Mouse (Mus musculus) gastrocnemius, postnatal 36 days (tissue): ENCODE results near the gene Cycs. TPM values are rescaled to one million over a fixed set of nuclear protein-coding genes. Genes with fewer than 3 reads are reported as not detected.
"Not testable (repeated sequence)": the region's sequence is repeated elsewhere in the genome, so short reads cannot be mapped to it uniquely, and the experiment has no call there.

Experiments
- DNase-seq, 2 experiments: peaks; one replicate each; pipeline ENCODE4 v3.0.0; 2022
- intact Hi-C: fragments of 180-260 bp; cut with DNase I; formaldehyde crosslinking; loops from one replicate; pipeline ENCODE4 v1.15.1; 2025
- long read RNA-seq, 2 experiments: library from polyadenylated mRNA; stranded (forward); transcript quantifications; one replicate each; pipeline ENCODE4 v2.0.0; 2021
- total RNA-seq, 2 experiments: library from RNA; stranded (reverse); gene quantifications; 2 replicates each; pipeline ENCODE4 v1.2.3; 2021

The Cycs gene
- 100 to 1,000 TPM in 1 of 2 experiments, 10 to 100 TPM in 1; 99.6 to 104 TPM for total RNA-seq
- long read RNA-seq, experiment 1, transcript Cycs-202 (3 exons, 3,123 nt), result major isoform, 1,803 of 1,908 reads
- long read RNA-seq, experiment 1, transcript Cycs-201 (2 exons, 607 nt), result minor isoform, 16 of 1,908 reads
- long read RNA-seq, experiment 1, partial matches to known transcripts, result 0 of 1,908 reads
- long read RNA-seq, experiment 1, other reads (novel, unspliced or antisense), result 89 of 1,908 reads
- long read RNA-seq, experiment 2, transcript Cycs-202 (3 exons, 3,123 nt), result major isoform, 1,862 of 1,977 reads
- long read RNA-seq, experiment 2, transcript Cycs-201 (2 exons, 607 nt), result minor isoform, 11 of 1,977 reads
- long read RNA-seq, experiment 2, partial matches to known transcripts, result 2 of 1,977 reads
- long read RNA-seq, experiment 2, other reads (novel, unspliced or antisense), result 102 of 1,977 reads

DNA sequence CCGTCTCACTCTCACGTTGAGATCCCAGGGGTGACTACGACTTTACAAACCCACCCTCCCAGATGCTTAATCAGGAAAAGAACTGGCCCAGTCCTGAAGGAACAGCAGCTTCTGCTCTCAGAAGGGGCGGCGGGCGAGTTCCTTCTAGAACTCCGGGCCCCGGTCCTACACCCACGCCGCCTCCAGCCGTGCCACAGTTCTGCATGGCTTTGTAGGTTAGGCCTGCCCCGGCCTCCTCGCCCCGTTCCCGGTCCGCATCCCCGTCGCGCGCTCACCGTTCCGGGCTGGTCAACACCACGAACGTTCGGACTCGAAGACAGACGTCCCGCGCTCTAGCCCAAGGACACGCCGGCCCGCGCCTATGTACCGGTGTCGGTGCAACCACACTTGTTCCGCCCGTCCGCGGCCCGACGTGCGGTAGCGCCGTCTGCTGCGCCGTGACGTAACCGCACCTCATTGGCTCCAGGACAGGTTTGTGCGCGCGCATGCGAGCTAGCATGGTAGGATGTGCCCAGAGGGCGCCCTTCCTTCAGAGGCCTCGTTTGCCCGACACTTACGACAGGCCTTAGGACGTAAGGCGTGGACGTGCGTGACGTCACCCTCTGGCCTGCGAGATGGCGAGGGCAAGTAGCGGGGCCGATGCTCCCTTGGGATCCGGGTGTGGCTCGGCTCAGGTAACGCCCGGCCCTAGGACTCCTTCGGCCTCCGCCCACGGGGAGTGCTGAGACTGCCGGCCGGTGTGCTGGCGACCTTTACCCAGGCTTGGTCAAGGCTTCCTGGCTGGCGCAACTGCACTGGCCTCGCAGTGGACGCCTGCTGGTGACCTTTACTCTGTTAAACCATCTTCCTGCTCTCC, at the start of gene Cycs:
TSS of gene Cycs (minus strand) at position 398 of the 856 bp plus-strand sequence.
- intact Hi-C loops, result no loop called here
- peak; percentile 99 for DNase-seq

GRCm38 (mm10) chr6:50601620-50602019, 35.3 kb upstream of the Cycs start:
- no peak for DNase-seq
- intact Hi-C loops, result no loop called here

DNA sequence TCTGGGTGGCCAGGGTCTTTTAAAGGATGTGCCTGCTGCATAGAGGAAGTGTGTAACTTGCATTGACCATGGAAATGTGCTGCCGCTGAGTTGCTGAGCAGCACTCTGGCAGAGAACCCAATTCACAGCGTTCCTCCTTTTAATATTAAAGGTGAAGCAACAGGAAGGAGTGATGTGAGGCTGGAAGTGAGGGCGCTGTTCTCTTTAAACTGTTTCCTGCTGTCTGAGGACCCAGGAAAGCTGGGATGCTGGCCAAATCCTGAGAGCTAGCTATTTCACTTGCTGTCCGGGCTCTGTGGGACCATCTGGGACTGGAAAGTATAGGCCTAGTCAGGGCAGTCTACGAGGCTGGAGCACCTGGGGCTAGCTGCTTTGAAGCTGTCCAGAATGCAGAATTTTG, 32.2 kb upstream of the Cycs start:
- DNase-seq, result no peak
- intact Hi-C loops, result no loop called here

GRCm38 (mm10) chr6:50596301-50597211, 30.2 kb upstream of the Cycs start, which contains the start of gene 4921507P07Rik:
Gene 4921507P07Rik, minus strand, starts transcription at chr6:50596632.
- DNase-seq, result peak; percentile 92 to 95
- intact Hi-C loops, result no loop called here

DNA sequence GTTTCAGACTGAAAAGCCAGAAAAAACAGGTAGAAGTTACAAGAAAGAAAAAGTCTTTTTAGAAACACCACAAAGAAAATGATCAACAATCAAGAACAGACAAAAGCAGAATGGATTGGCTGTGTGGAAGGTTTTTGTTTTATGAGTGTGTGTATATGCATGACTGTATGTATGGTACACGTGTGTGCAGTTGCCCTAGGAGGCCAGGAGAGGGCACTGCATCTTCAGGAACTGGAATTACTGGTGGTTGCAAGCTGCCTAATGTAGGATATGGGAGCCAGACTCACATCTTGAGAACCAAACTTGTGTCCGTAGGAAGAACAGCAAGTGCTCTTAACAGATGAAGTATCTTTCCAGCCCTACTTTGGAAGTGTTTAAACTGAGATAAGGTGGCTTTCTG, 28.0 kb upstream of the Cycs start:
- intact Hi-C loops, result no loop called here
- DNase-seq, result no peak

DNA sequence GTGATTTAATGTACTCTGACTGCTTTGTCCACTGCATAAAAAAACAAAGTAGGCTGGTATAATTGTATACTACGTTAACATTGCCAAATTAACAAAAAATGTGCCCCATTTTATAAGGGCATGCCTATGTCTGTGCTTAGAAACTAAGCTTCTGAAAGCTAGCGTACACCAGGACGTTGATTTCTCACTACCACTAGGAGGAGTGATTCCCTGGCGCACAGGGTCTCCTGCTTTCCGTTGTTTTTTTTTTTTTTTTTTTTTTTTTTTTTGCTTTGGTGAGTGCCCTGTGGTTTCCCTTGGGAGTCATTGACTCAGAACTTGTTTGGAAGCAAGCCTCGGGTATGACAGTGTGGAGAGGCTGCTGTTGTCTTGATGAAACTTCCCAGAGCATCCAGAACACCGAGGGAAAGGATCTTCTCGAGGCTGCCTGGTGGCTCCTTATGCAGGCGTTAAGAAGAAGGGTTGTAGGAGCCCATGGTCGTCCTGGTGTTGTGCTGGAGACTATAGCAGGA, 27.1 kb upstream of the Cycs start:
- DNase-seq, result no peak
- intact Hi-C loops, result no loop called here

- intact Hi-C loops, result no loop called here
- no peak for DNase-seq
Observed at GRCm38 (mm10) chr6:50590234-50590633, 23.9 kb upstream of the Cycs start.

- peak in 1 of 2 experiments; percentile 12 for DNase-seq
Observed at GRCm38 (mm10) chr6:50588251-50588650, 21.9 kb upstream of the Cycs start.

GRCm38 (mm10) chr6:50587412-50587811, 21.1 kb upstream of the Cycs start:
- intact Hi-C loops, result no loop called here
- DNase-seq, result no peak

More at GRCm38 (mm10) chr6:50588251-50588650, 21.9 kb upstream of the Cycs start:
- intact Hi-C loops, result no loop called here

DNA sequence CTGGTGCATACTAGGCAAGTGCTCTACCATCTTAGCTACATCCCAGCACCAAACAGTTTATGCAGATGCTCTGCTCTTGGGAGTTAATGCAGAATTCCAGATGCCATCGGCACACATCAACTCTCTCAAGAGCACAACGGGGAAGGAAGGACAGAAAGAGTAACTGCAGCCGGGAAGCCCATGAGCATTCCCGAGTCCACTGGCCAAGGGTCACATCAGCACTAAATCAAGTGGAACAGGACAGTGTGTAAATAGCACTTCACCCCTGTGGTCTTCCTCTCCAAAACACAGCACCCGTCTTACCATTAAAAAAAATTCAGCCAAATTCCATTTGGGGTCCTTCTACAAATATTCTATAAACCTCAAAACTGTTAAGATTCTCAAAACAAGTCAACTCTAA, 20.0 kb upstream of the Cycs start:
- intact Hi-C loops, result no loop called here
- DNase-seq, result no peak

- intact Hi-C loops, result no loop called here
- DNase-seq, result no peak
Observed at GRCm38 (mm10) chr6:50585733-50586132, 19.4 kb upstream of the Cycs start.

DNA sequence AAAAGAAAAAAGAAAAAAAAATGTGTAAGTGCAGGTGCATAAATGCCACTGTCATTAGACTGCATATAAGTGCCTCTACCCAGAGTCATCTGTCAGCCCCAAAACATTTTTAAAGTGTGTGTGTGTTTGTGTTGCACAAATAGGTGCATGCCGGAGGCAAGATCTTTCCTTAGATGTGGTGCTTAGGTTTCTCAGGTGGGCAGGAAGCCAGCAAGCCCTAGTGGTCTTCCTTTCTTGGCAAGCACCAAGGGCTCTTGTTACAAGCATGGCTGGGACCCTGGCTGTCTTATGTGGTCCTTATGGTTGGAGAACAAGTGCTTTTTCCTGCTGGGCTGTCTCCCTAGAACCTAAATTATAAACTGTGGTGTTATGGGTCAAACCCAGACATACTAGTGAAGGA, 5.3 kb upstream of the Cycs start:
- no peak for DNase-seq
- intact Hi-C loops, result no loop called here

DNA sequence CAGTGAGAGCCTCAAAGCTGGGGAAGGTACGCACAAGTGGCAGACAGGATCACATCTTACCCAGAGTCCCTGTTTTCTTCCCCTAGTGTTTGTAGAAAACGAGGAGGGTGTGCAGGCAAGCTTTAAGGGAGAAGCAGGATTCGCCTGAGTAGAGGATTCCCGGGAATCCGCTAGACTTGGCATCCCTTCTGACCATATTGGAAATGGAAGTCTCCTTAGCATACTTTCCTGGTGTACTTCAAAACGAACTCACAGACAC, 588 bp upstream of the Cycs start:
- DNase-seq, result no peak
- intact Hi-C loops, result no loop called here

GRCm38 (mm10) chr6:50563651-50564050, 2.7 kb downstream of the Cycs start:
- intact Hi-C loops, result no loop called here
- no peak for DNase-seq

DNA sequence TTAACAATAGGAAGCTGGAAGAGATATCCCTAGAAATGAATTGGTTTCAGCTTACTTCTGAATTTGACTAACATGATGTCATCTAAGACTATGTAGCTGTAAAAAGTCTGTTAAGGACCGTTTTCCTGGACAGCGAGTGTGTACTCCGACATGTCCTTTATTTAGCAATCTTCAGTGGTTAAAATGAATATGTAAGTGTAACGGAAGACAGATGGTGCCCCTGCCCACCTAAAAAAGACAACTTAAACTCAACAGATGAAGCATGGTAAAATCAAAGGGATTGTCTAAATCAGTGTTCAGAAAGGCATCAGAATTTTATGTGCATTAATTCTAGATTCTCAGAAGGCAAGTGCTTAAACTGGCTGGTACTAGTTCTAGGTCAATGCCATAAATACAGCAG, 3.9 kb downstream of the Cycs start:
- intact Hi-C loops, result no loop called here
- no peak for DNase-seq

- intact Hi-C loops, result no loop called here
- DNase-seq, result no peak
Observed at GRCm38 (mm10) chr6:50560776-50561175, 5.6 kb downstream of the Cycs start.

DNA sequence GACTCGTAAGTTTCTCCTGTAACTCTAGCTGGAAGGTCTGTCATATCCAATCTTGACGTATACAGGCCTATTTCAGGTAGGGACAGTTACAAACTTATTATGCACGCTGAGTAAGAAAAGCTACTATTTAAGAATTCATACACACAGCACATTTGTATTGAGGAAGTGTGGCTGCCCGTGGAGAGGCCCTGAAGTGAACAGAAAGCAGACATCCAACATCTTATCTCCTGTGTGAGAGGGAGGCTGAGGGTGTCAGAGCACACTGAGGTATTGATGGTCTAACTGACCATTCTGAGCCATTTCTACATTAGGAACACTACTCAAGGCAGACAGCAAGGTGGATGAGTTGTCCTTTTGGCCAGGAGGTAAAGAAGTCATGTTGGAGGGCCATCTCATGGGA, 7.5 kb downstream of the Cycs start:
- no peak for DNase-seq
- intact Hi-C loops, result no loop called here

DNA sequence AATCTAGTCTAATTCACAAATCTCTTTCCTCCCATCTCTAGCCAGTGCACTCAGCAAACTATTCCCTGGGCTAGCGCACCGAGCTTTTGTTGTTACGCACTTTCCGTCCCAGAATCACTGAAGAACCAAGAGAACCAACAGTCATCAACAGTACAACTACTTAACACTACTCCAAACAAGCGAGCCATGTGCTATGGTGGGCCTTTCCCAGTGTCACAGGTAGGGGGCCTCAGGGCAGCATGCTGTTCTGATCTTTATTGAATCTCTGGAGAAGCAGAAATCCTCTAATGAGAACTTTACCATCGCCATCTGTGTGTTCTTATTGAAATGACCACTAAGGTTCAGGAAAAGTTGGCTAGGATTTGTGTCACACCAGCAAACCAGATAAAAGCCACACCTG, 8.8 kb downstream of the Cycs start:
- intact Hi-C loops, result no loop called here
- DNase-seq, result no peak

DNA sequence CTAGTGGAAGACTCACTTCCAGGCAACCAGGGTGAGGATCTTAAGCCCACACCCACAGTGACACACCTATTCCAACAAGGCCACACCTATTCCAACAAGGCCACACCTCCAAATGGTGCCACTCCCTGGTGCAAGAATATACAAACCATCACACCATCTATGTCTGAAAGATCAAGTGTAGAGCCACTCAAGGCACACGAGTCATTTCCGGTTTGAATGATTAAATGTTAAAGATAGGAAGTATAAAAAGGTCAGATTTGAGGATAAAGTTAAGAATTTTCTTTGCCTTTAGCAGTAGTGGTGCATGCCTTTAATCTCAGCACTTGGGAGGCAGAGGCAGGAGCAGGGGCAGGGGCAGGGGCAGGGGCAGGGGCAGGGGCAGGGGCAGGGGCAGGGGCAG, 12.1 kb downstream of the Cycs start:
- intact Hi-C loops, result not testable (repeated sequence)

GRCm38 (mm10) chr6:50552881-50553518, 13.3 kb downstream of the Cycs start:
- intact Hi-C loops, result no loop called here
- no peak for DNase-seq

More for the DNA sequence above, 12.1 kb downstream of the Cycs start:
- DNase-seq, result not testable (repeated sequence)
